Mouse (Mus musculus): ENCODE measurements around the gene Rps29. TPM values are rescaled to one million over a fixed set of nuclear protein-coding genes. Genes with fewer than 3 reads are reported as not detected.
"Not testable (repeated sequence)": the region's sequence is repeated elsewhere in the genome, so short reads cannot be mapped to it uniquely, and the experiment has no call there.

The Rps29 gene
- polyA plus RNA-seq, 2 experiments = 1,849 to 2,273 TPM

GRCm38 (mm10) chr12:69175975-69176374 lies 17.0 kb upstream of the Rps29 start:
- Histone ChIP-seq H3K27ac (replicated peaks; ENCODE audit: low read depth, low read length) (no peak overlapping the region), H3K4me2 (replicated peaks; ENCODE audit: low read depth, low read length, severe bottlenecking) (no peak overlapping the region), H3K9me3 (ENCODE audit: control insufficient read depth, low read length) (no peaks in the 10 kb centered on the region), H3K9ac (ENCODE audit: low read depth, low read length, severe bottlenecking) (no peak overlapping the region), H3K4me3 (replicated peaks; ENCODE audit: low read length) (no peak overlapping the region), H3K27me3 (ENCODE audit: control insufficient read depth, insufficient read depth, low read length) (no peaks in the 10 kb centered on the region), H3K4me1 (ENCODE audit: control insufficient read depth, insufficient read depth, low read length) (no peaks in the 10 kb centered on the region), H3K36me3 (ENCODE audit: control insufficient read depth, insufficient read depth, low read length) (peaks cover 4% of the 10 kb centered on the region)
- WGBS = 97% methylated on average over 3 of the region's 3 CpGs
- no peak for DNase-seq (ENCODE audit: low spot score)
- no peak for ATAC-seq (ENCODE audit: low FRiP score, low read depth)
- TF ChIP-seq POLR2A (IDR thresholded peaks at IDR 0.05; ENCODE audit: borderline replicate concordance, extremely low read depth, insufficient read depth, insufficient read length) = no peak

- no peak for DNase-seq (ENCODE audit: low spot score)
- Histone ChIP-seq H3K9me3 (ENCODE audit: control insufficient read depth, low read length) (no peaks in the 10 kb centered on the region), H3K4me2 (replicated peaks; ENCODE audit: low read depth, low read length, severe bottlenecking) (no peak overlapping the region), H3K27me3 (ENCODE audit: control insufficient read depth, insufficient read depth, low read length) (no peaks in the 10 kb centered on the region), H3K9ac (ENCODE audit: low read depth, low read length, severe bottlenecking) (no peak overlapping the region), H3K27ac (replicated peaks; ENCODE audit: low read depth, low read length) (no peak overlapping the region), H3K36me3 (ENCODE audit: control insufficient read depth, insufficient read depth, low read length) (peaks cover 3% of the 10 kb centered on the region), H3K4me3 (replicated peaks; ENCODE audit: low read length) (no peak overlapping the region), H3K4me1 (ENCODE audit: control insufficient read depth, insufficient read depth, low read length) (0 out of 2 replicates have a peak, but pooled peaks cover 3% of the 10 kb centered on the region)
- ATAC-seq (ENCODE audit: low FRiP score, low read depth) = no peak
- no peak for TF ChIP-seq POLR2A (IDR thresholded peaks at IDR 0.05; ENCODE audit: borderline replicate concordance, extremely low read depth, insufficient read depth, insufficient read length)
- WGBS = 100% methylated on average over 2 of the region's 2 CpGs
Observed at GRCm38 (mm10) chr12:69171307-69171706, 12.3 kb upstream of the Rps29 start.

- WGBS = under 1% methylated on average over 39 of the region's 40 CpGs
- Histone ChIP-seq H3K4me3 (replicated peaks; ENCODE audit: low read length) (peak within 1 kb of the TSS; percentile 70), H3K9me3 (ENCODE audit: control insufficient read depth, low read length) (no peaks in the 10 kb centered on the region), H3K9ac (ENCODE audit: low read depth, low read length, severe bottlenecking) (peak within 1 kb of the TSS; percentile 75), H3K4me1 (ENCODE audit: control insufficient read depth, insufficient read depth, low read length) (0 out of 2 replicates have a peak, but pooled peaks cover 3% of the 10 kb centered on the region), H3K4me2 (replicated peaks; ENCODE audit: low read depth, low read length, severe bottlenecking) (peak within 1 kb of the TSS; percentile 85), H3K36me3 (ENCODE audit: control insufficient read depth, insufficient read depth, low read length) (peaks cover 3% of the 10 kb centered on the region), H3K27me3 (ENCODE audit: control insufficient read depth, insufficient read depth, low read length) (no peaks in the 10 kb centered on the region), H3K27ac (replicated peaks; ENCODE audit: low read depth, low read length) (peak within 1 kb of the TSS; percentile 88)
- ATAC-seq (ENCODE audit: low FRiP score, low read depth) = peak; percentile 94
- TF ChIP-seq POLR2A (IDR thresholded peaks at IDR 0.05; ENCODE audit: borderline replicate concordance, extremely low read depth, insufficient read depth, insufficient read length) = 0 out of 2 replicates have a peak, but pooled peaks have one; percentile 26
- peak; percentile 81 for DNase-seq (ENCODE audit: low spot score)
Observed at GRCm38 (mm10) chr12:69168461-69169106, 9.6 kb upstream of the Rps29 start, which contains the start of gene Lrr1. Gene Lrr1 (plus strand): TSS chr12:69168814.

GRCm38 (mm10) chr12:69167656-69168460 lies 8.9 kb upstream of the Rps29 start:
- peak overlapping the region; percentile 75 for H3K9ac ChIP-seq (ENCODE audit: low read depth, low read length, severe bottlenecking)
- H3K27ac ChIP-seq (replicated peaks; ENCODE audit: low read depth, low read length) = no peak overlapping the region
- peak overlapping the region; percentile 85 for H3K4me2 ChIP-seq (replicated peaks; ENCODE audit: low read depth, low read length, severe bottlenecking)
- 0 out of 2 replicates have a peak, but pooled peaks cover 3% of the 10 kb centered on the region for H3K4me1 ChIP-seq (ENCODE audit: control insufficient read depth, insufficient read depth, low read length)
- ATAC-seq (ENCODE audit: low FRiP score, low read depth) = peak; percentile 36; the same call in 1 of the 2 replicates
- no peaks in the 10 kb centered on the region for H3K27me3 ChIP-seq (ENCODE audit: control insufficient read depth, insufficient read depth, low read length)
- no peaks in the 10 kb centered on the region for H3K9me3 ChIP-seq (ENCODE audit: control insufficient read depth, low read length)
- H3K4me3 ChIP-seq (replicated peaks; ENCODE audit: low read length) = peak overlapping the region; percentile 70
- 8% methylated on average over 18 of the region's 18 CpGs for WGBS
- H3K36me3 ChIP-seq (ENCODE audit: control insufficient read depth, insufficient read depth, low read length) = peaks cover 3% of the 10 kb centered on the region; the same call in 1 of the 2 replicates
- peak; percentile 34; the same call in 1 of the 2 replicates for TF ChIP-seq POLR2A (IDR thresholded peaks at IDR 0.05; ENCODE audit: borderline replicate concordance, extremely low read depth, insufficient read depth, insufficient read length)
- DNase-seq (ENCODE audit: low spot score) = no peak

GRCm38 (mm10) chr12:69166861-69167581 lies 8.0 kb upstream of the Rps29 start:
- not testable (repeated sequence) for H3K4me3 ChIP-seq (replicated peaks; ENCODE audit: low read length); H3K27ac ChIP-seq (replicated peaks; ENCODE audit: low read depth, low read length); H3K4me2 ChIP-seq (replicated peaks; ENCODE audit: low read depth, low read length, severe bottlenecking); H3K4me1 ChIP-seq (ENCODE audit: control insufficient read depth, insufficient read depth, low read length); ATAC-seq (ENCODE audit: low FRiP score, low read depth); H3K27me3 ChIP-seq (ENCODE audit: control insufficient read depth, insufficient read depth, low read length); DNase-seq (ENCODE audit: low spot score); H3K9me3 ChIP-seq (ENCODE audit: control insufficient read depth, low read length); H3K9ac ChIP-seq (ENCODE audit: low read depth, low read length, severe bottlenecking); H3K36me3 ChIP-seq (ENCODE audit: control insufficient read depth, insufficient read depth, low read length)
- 69% methylated on average over 8 of the region's 8 CpGs for WGBS

All from limb, embryonic 14.5 days (tissue).